Mouse (Mus musculus): Measurements from ENCODE around the gene Glis2. TPM values are rescaled to one million over a fixed set of nuclear protein-coding genes. Genes with fewer than 3 reads are reported as not detected.

Gene Glis2
- total and polyA plus RNA-seq, 3 experiments = 0.59 to 3.3 (median 2.5) TPM

GRCm38 (mm10) chr16:4567912-4568311 lies 26.6 kb upstream of the Glis2 start:
- Histone ChIP-seq H3K36me3 (replicated peaks in 1 of 2; ENCODE audit: control insufficient read depth in 1 of 2, insufficient read depth in 1 of 2, low read length in 1 of 2) (no peaks in the 10 kb centered on the region), H3K27me3 (replicated peaks) (peaks cover 22% of the 10 kb centered on the region), H3K9ac (ENCODE audit: insufficient read depth, low read depth) (no peak overlapping the region), H3K9me3 (replicated peaks; ENCODE audit: low read length) (peaks cover under 1% of the 10 kb centered on the region), H3K27ac (ENCODE audit: insufficient read depth, low read depth) (no peak overlapping the region), H3K4me3 (replicated peaks in 1 of 3; ENCODE audit: low read depth in 2 of 3, low read length in 2 of 3, poor library complexity in 1 of 3) (no peak overlapping the region), H3K4me1 (ENCODE audit: control insufficient read depth in 1 of 2, insufficient read depth in 2 of 2) (peaks cover 10 to 27% of the 10 kb centered on the region in 2 experiments), H3K4me2 (ENCODE audit: insufficient read depth, low read depth, poor library complexity, severe bottlenecking) (peak overlapping the region; percentile 45; the same call in 1 of the 2 replicates), H3K79me2 (replicated peaks; ENCODE audit: control insufficient read depth, extremely low read depth, insufficient read depth, poor library complexity, severe bottlenecking) (no peaks in the 10 kb centered on the region)
- in situ Hi-C loops (cut with MboI; ENCODE audit: low pct_ligation_motif_present, low pct_unique_long_range_greater_than_20kb, low sequenced_read_pairs) = loop anchor here (5.0 kb wide), 1 partner anchor 44 kb away; no protein-coding TSS in a partner anchor
- dilution Hi-C loops (cut with MboI; ENCODE audit: extremely low pct_ligation_motif_present, extremely low pct_unique_long_range_greater_than_20kb, low sequenced_read_pairs) = no loop called here
- TF ChIP-seq POLR2AphosphoS2 (IDR thresholded peaks at IDR 0.05; ENCODE audit: low read depth, low read length) = no peak
- TF ChIP-seq ZC3H11A (IDR thresholded peaks at IDR 0.05; ENCODE audit: low read depth, low read length) = peak; percentile 67
- TF ChIP-seq RCOR1 (conservative IDR thresholded peaks at IDR 0.05; ENCODE audit: low read depth, low read length) = no peak
- TF ChIP-seq USF2 (conservative IDR thresholded peaks at IDR 0.05; ENCODE audit: low read depth, low read length) = no peak
- no peak for TF ChIP-seq EP300 (IDR thresholded peaks at IDR 0.05; ENCODE audit: low read length)
- peak; percentile 92 for TF ChIP-seq MYC (IDR thresholded peaks at IDR 0.05; ENCODE audit: low read depth, low read length)
- 0 out of 2 replicates have a peak, but pooled peaks have one; percentile 29 for TF ChIP-seq MXI1 (IDR thresholded peaks at IDR 0.05; ENCODE audit: low read depth, low read length)
- TF ChIP-seq KAT2A (IDR thresholded peaks at IDR 0.05; ENCODE audit: insufficient replicate concordance, low read length) = no peak
- no peak for TF ChIP-seq HCFC1 (IDR thresholded peaks at IDR 0.05; ENCODE audit: low read depth, low read length)
- no peak for TF ChIP-seq MAFK (IDR thresholded peaks at IDR 0.05; ENCODE audit: insufficient replicate concordance, low read length)
- TF ChIP-seq IRF4 (IDR thresholded peaks at IDR 0.05; ENCODE audit: low read depth, low read length) = peak; percentile 58; the same call in 1 of the 2 replicates
- TF ChIP-seq NRF1 (IDR thresholded peaks at IDR 0.05; ENCODE audit: low read depth, low read length) = 0 out of 2 replicates have a peak, but pooled peaks have one; percentile 20
- TF ChIP-seq ELF1 (IDR thresholded peaks at IDR 0.05; ENCODE audit: low read depth, low read length) = no peak
- TF ChIP-seq POLR2A (IDR thresholded peaks at IDR 0.05; ENCODE audit: low read depth, low read length) = no peak
- peak; percentile 92 for TF ChIP-seq RAD21 (IDR thresholded peaks at IDR 0.05; ENCODE audit: low read depth, low read length)
- no peak for TF ChIP-seq CHD2 (IDR thresholded peaks at IDR 0.05; ENCODE audit: low read length)
- TF ChIP-seq MAX (IDR thresholded peaks at IDR 0.05; ENCODE audit: low read length) = peak; percentile 79; the same call in 1 of the 2 replicates
- TF ChIP-seq NELFE (IDR thresholded peaks at IDR 0.05; ENCODE audit: low read depth, low read length) = peak; percentile 62; the same call in 1 of the 2 replicates
- TF ChIP-seq BHLHE40 (IDR thresholded peaks at IDR 0.05; ENCODE audit: low read depth, low read length) = peak; percentile 52
- TF ChIP-seq MEF2A (IDR thresholded peaks at IDR 0.05; ENCODE audit: borderline replicate concordance, low read depth, low read length) = peak; percentile 9; the same call in 1 of the 2 replicates
- peak; percentile 59; the same call in 1 of the 2 replicates for TF ChIP-seq ZNF384 (IDR thresholded peaks at IDR 0.05; ENCODE audit: low read depth, low read length)
- peak; percentile 41; the same call in 1 of the 2 replicates for TF ChIP-seq JUND (conservative IDR thresholded peaks at IDR 0.05; ENCODE audit: low read depth, low read length)
- TF ChIP-seq TBP (conservative IDR thresholded peaks at IDR 0.05; ENCODE audit: low read depth, low read length) = no peak
- TF ChIP-seq SIN3A (IDR thresholded peaks at IDR 0.05; ENCODE audit: low read length) = peak; percentile 68; the same call in 1 of the 2 replicates
- TF ChIP-seq CHD1 (IDR thresholded peaks at IDR 0.05; ENCODE audit: low read depth, low read length) = 0 out of 2 replicates have a peak, but pooled peaks have one; percentile 44
- TF ChIP-seq ZKSCAN1 (IDR thresholded peaks at IDR 0.05; ENCODE audit: borderline replicate concordance, low read depth, low read length) = no peak
- TF ChIP-seq ETS1 (conservative IDR thresholded peaks at IDR 0.05; ENCODE audit: low read depth, low read length) = no peak
- TF ChIP-seq GABPA (IDR thresholded peaks at IDR 0.05; ENCODE audit: insufficient replicate concordance, low read depth, low read length) = no peak
- no peak for TF ChIP-seq E2F4 (IDR thresholded peaks at IDR 0.05; ENCODE audit: insufficient replicate concordance, low read depth, low read length)
- peak; percentile 98 for TF ChIP-seq SMC3 (IDR thresholded peaks at IDR 0.05; ENCODE audit: low read depth, low read length)
- peak; percentile 41; the same call in 1 of the 2 replicates for TF ChIP-seq TCF12 (IDR thresholded peaks at IDR 0.05; ENCODE audit: low read depth, low read length)
- no peak for TF ChIP-seq ZMIZ1 (IDR thresholded peaks at IDR 0.05; ENCODE audit: low read depth, low read length)
- TF ChIP-seq JUN (IDR thresholded peaks at IDR 0.05; ENCODE audit: insufficient read depth, low read depth, low read length) = no peak
- peak; percentile 92 to 99 for TF ChIP-seq CTCF (conservative IDR thresholded peaks at IDR 0.05 in 1 of 2, IDR thresholded peaks at IDR 0.05 in 1 of 2; ENCODE audit: low read depth in 2 of 2, low read length in 2 of 2)
- DNase-seq (ENCODE audit: extremely low read depth) = peak; percentile 91

Measured in CH12.LX (cell line).